Mouse (Mus musculus): Measurements from ENCODE around the gene Rpn2. TPM values are rescaled to one million over a fixed set of nuclear protein-coding genes. Genes with fewer than 3 reads are reported as not detected.

Gene Rpn2
- polyA plus RNA-seq, 1 experiment from 2014 or later, result 302 TPM

DNA sequence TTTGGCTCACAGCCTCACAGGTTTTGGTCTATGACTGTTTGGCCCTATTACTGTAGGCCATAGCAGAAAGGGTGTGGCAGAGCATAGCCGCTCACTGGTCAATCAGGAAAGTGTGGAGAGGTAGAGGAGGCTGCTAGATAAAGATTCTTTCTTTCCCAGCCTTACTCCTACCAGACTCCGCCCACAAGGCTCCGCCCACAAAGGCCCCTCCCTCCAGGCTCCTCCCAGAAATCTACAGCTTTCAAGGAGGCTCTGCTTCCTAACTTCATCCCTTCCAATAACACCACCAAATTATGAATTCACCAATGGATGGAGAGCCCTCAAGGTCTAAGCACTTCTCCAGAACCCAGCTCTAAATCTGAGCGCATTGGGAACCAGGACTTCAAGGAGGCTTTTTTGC lies 74.4 kb downstream of the Rpn2 start:
- Histone ChIP-seq H3K27ac (ENCODE audit: low read depth, low read length) (no peak overlapping the region), H3K4me1 (replicated peaks; ENCODE audit: control insufficient read depth, insufficient read depth, low read length) (no peaks in the 10 kb centered on the region), H3K27me3 (replicated peaks; ENCODE audit: control insufficient read depth, insufficient read depth, low read length) (no peaks in the 10 kb centered on the region), H3K4me2 (no peak overlapping the region), H3K4me3 (ENCODE audit: low read depth, low read length) (no peak overlapping the region), H3K9ac (ENCODE audit: low read depth, low read length) (no peak overlapping the region), H3K9me3 (ENCODE audit: control insufficient read depth, low read length) (no peaks in the 10 kb centered on the region), H3K36me3 (ENCODE audit: control insufficient read depth, insufficient read depth, low read length) (no peaks in the 10 kb centered on the region)
- WGBS, result 54% methylated on average over 4 of the region's 4 CpGs
- no peak for DNase-seq (ENCODE audit: low spot score)
- no peak for ATAC-seq (replicated peaks; ENCODE audit: low FRiP score)

DNA sequence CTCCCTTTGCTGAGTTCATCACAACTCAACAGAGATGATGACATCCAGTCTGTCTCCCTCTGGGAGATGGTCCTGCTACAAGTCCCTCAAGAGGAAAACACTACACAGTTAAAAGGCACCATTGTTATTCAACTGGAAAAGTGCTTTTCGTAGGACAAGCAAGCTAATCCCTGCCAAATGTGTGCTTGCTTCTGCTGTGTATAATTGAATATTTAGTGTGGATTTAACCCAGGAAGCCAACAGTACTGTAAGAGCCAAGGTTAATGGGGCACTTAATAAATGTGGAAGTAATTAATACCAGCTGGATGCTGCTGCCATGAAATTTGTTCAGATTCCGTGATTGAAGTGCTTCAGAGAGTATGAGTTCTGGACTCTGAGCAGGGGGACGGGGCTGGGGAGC lies 75.3 kb downstream of the Rpn2 start:
- WGBS, result 62% methylated on average over 3 of the region's 3 CpGs

DNA sequence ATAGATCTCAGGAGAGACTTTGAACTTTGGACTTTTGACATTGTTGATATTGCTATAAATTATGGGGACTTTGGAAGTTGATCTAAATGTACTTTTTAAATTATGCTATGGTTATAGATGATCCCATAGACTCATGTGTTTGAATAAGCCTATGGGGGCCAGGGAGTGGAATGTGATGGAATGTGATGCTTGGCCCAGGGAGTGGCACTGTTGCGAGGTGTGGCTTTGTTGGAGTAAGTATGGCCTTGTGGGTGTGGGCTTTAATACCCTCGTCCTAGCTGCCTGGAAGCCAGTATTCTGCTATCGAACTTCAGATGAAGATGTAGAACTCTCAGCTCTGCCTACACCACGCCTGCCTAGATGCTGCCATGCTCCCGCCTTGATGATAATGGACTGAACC lies 81.2 kb downstream of the Rpn2 start:
- H3K27me3 ChIP-seq (replicated peaks; ENCODE audit: control insufficient read depth, insufficient read depth, low read length), result no peaks in the 10 kb centered on the region
- DNase-seq (ENCODE audit: low spot score) (no peak), ATAC-seq (replicated peaks; ENCODE audit: low FRiP score) (no peak)
- H3K27ac ChIP-seq (ENCODE audit: low read depth, low read length), result no peak overlapping the region
- H3K9ac ChIP-seq (ENCODE audit: low read depth, low read length), result no peak overlapping the region
- H3K4me1 ChIP-seq (replicated peaks; ENCODE audit: control insufficient read depth, insufficient read depth, low read length), result no peaks in the 10 kb centered on the region
- WGBS, result 77% methylated on average over 5 of the region's 5 CpGs
- H3K4me2 ChIP-seq, result no peak overlapping the region
- H3K4me3 ChIP-seq (ENCODE audit: low read depth, low read length), result no peak overlapping the region
- H3K9me3 ChIP-seq (ENCODE audit: control insufficient read depth, low read length), result no peaks in the 10 kb centered on the region
- H3K36me3 ChIP-seq (ENCODE audit: control insufficient read depth, insufficient read depth, low read length), result no peaks in the 10 kb centered on the region

More for the DNA sequence above, 75.3 kb downstream of the Rpn2 start:
- Histone ChIP-seq H3K4me3 (ENCODE audit: low read depth, low read length) (no peak overlapping the region), H3K4me2 (no peak overlapping the region), H3K9ac (ENCODE audit: low read depth, low read length) (no peak overlapping the region), H3K27me3 (replicated peaks; ENCODE audit: control insufficient read depth, insufficient read depth, low read length) (no peaks in the 10 kb centered on the region), H3K4me1 (replicated peaks; ENCODE audit: control insufficient read depth, insufficient read depth, low read length) (no peaks in the 10 kb centered on the region), H3K27ac (ENCODE audit: low read depth, low read length) (no peak overlapping the region), H3K36me3 (ENCODE audit: control insufficient read depth, insufficient read depth, low read length) (no peaks in the 10 kb centered on the region), H3K9me3 (ENCODE audit: control insufficient read depth, low read length) (no peaks in the 10 kb centered on the region)
- DNase-seq (ENCODE audit: low spot score) (no peak), ATAC-seq (replicated peaks; ENCODE audit: low FRiP score) (no peak)

DNA sequence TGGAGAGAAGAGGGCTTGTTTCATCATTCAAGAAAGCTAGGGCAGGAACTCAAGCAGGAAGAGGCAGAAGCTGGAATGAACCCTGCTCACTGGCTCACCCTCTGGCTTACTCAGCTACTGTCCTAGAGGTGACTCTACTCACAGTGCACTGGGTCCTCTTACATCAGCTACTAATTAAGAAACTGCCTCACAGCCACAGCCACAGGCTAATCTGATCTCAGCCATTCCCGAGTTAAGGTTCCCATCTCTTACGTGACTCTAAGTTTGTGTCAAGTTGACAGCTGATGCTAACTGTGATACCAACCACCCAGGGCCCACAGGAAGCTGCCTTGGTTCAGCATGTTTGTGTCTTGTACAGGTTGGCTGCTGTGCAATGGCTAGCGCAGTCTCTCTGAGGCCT lies 84.2 kb downstream of the Rpn2 start:
- no peaks in the 10 kb centered on the region for H3K27me3 ChIP-seq (replicated peaks; ENCODE audit: control insufficient read depth, insufficient read depth, low read length)
- no peaks in the 10 kb centered on the region for H3K36me3 ChIP-seq (ENCODE audit: control insufficient read depth, insufficient read depth, low read length)
- DNase-seq (ENCODE audit: low spot score), result no peak
- WGBS, result 61% methylated on average over 3 of the region's 3 CpGs
- no peak overlapping the region for H3K27ac ChIP-seq (ENCODE audit: low read depth, low read length)
- ATAC-seq (replicated peaks; ENCODE audit: low FRiP score), result no peak
- H3K9ac ChIP-seq (ENCODE audit: low read depth, low read length), result no peak overlapping the region
- H3K4me3 ChIP-seq (ENCODE audit: low read depth, low read length), result no peak overlapping the region
- H3K4me2 ChIP-seq, result no peak overlapping the region
- H3K9me3 ChIP-seq (ENCODE audit: control insufficient read depth, low read length), result no peaks in the 10 kb centered on the region
- peaks cover 3% of the 10 kb centered on the region; the same call in 1 of the 2 replicates for H3K4me1 ChIP-seq (replicated peaks; ENCODE audit: control insufficient read depth, insufficient read depth, low read length)

DNA sequence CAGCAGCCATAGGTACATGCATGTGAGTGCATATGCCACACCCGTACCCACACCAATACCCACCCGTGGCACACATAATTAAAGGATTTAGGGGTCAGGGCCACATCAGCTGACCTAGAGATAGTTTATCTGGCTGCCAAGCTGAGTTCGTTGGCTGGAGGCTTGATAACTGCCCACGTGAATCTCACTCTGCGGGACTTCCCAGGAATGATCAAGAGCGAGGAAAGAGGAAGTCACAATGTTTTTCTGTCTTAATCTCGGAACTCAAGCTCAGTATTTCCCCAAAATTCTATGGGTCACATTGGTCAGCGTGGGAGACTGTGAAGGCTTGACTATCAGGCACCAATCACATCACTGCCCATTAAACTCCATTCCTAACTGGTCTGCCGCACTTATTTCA lies 87.9 kb downstream of the Rpn2 start:
- Histone ChIP-seq H3K36me3 (ENCODE audit: control insufficient read depth, insufficient read depth, low read length) (no peaks in the 10 kb centered on the region), H3K27ac (ENCODE audit: low read depth, low read length) (peak overlapping the region; percentile 92; the same call in 1 of the 2 replicates), H3K9me3 (ENCODE audit: control insufficient read depth, low read length) (no peaks in the 10 kb centered on the region), H3K4me2 (peak overlapping the region; percentile 69), H3K27me3 (replicated peaks; ENCODE audit: control insufficient read depth, insufficient read depth, low read length) (no peaks in the 10 kb centered on the region), H3K9ac (ENCODE audit: low read depth, low read length) (peak overlapping the region; percentile 87), H3K4me3 (ENCODE audit: low read depth, low read length) (peak overlapping the region; percentile 89), H3K4me1 (replicated peaks; ENCODE audit: control insufficient read depth, insufficient read depth, low read length) (peaks cover 3% of the 10 kb centered on the region; the same call in 1 of the 2 replicates)
- WGBS, result 49% methylated on average over 9 of the region's 9 CpGs
- no peak for ATAC-seq (replicated peaks; ENCODE audit: low FRiP score)
- no peak for DNase-seq (ENCODE audit: low spot score)

DNA sequence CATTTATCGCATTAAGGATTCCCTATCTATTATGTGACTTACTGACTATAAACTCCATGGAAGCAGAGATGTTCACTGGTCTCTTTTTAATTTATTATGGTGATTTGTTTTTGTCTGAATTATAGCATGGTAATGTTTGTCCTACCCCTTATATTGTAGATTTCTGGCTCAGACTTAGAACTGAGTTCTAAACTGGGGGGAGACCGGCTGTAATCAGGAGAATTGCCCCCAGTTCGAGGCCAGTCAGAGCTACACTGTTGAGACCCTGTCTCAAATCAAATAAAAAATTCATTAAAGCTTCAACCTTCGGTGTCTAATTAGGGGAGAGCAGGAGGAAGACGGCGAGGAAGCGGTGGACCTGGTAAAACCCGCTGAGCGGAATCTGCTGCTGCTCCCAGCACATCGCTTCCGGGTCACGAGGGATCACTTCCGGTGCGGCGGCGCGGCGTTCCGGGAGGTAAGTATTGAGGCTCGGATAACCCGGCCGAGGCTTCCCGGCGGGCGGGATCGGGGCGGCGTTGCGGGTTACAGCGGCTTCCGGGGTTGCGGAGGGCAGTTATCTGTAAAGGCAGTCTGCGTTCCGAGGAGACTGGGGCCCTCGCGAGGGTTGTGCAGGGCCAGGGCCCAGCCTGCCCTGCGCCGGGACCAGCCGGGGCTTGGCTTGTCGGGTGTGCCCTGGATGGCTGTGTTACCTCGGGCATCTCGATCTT lies 88.5 kb downstream of the Rpn2 start, which contains the start of gene Manbal:
Manbal (plus strand) TSS at position 411 of the 710 bp plus-strand sequence.
- peak; percentile 90 for ATAC-seq (replicated peaks; ENCODE audit: low FRiP score)
- H3K9ac ChIP-seq (ENCODE audit: low read depth, low read length), result peak within 1 kb of the TSS; percentile 87

DNA sequence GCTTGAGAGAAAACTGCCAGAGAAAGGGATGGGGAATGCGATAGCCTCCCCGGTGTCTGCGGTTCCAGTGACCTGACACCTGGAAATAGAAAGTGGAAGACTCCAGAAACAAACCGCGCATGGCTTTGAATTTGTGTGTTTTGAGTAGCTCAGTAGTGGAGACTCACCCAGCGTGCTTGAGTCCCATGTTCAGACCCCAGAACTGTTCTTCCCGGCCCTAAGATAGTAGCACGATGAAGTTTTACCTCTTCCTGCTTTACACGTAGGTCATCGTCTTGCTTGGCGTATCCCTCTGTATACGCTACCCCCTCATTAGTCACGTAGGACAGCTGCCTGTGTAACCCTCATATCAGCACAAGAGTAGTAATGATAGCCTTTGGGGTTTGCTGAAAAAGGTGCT lies 89.2 kb downstream of the Rpn2 start:
- DNase-seq (ENCODE audit: low spot score), result no peak
- Histone ChIP-seq H3K9ac (ENCODE audit: low read depth, low read length) (peak overlapping the region; percentile 87), H3K4me2 (peak overlapping the region; percentile 69), H3K4me1 (replicated peaks; ENCODE audit: control insufficient read depth, insufficient read depth, low read length) (peaks cover 3% of the 10 kb centered on the region; the same call in 1 of the 2 replicates), H3K4me3 (ENCODE audit: low read depth, low read length) (peak overlapping the region; percentile 89), H3K27ac (ENCODE audit: low read depth, low read length) (peak overlapping the region; percentile 92), H3K9me3 (ENCODE audit: control insufficient read depth, low read length) (no peaks in the 10 kb centered on the region), H3K27me3 (replicated peaks; ENCODE audit: control insufficient read depth, insufficient read depth, low read length) (no peaks in the 10 kb centered on the region), H3K36me3 (ENCODE audit: control insufficient read depth, insufficient read depth, low read length) (no peaks in the 10 kb centered on the region)
- 2% methylated on average over 13 of the region's 13 CpGs for WGBS
- peak; percentile 64 for ATAC-seq (replicated peaks; ENCODE audit: low FRiP score)

More for the DNA sequence above, 88.5 kb downstream of the Rpn2 start, which contains the start of gene Manbal:
- no peaks in the 10 kb centered on the region for H3K9me3 ChIP-seq (ENCODE audit: control insufficient read depth, low read length)
- H3K27me3 ChIP-seq (replicated peaks; ENCODE audit: control insufficient read depth, insufficient read depth, low read length), result no peaks in the 10 kb centered on the region
- H3K4me1 ChIP-seq (replicated peaks; ENCODE audit: control insufficient read depth, insufficient read depth, low read length), result peaks cover 3% of the 10 kb centered on the region; the same call in 1 of the 2 replicates
- WGBS, result 4% methylated on average over 42 of the region's 42 CpGs
- peak within 1 kb of the TSS; percentile 69 for H3K4me2 ChIP-seq
- DNase-seq (ENCODE audit: low spot score), result peak; percentile 98
- H3K4me3 ChIP-seq (ENCODE audit: low read depth, low read length), result peak within 1 kb of the TSS; percentile 89
- no peaks in the 10 kb centered on the region for H3K36me3 ChIP-seq (ENCODE audit: control insufficient read depth, insufficient read depth, low read length)
- H3K27ac ChIP-seq (ENCODE audit: low read depth, low read length), result peak within 1 kb of the TSS; percentile 92

DNA sequence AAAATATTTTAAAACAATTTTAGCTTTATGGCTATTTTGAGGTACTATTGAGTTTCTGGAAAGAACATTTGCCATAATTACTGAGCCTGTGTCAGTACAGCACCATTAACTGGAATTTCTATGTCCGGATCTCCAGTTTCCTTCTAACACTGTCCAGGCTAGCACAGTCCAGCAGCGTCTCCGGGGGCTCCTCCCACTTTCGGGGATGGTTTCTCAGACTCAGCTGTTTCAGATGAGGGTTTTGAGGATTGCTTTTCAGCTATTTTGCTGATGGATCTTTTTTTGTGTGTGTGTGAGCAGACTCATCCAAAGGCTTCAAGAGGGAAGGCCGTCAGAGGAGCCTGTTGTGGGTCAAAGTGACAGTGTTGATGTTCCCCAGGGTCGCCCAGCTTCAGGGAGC lies 92.9 kb downstream of the Rpn2 start:
- Histone ChIP-seq H3K27ac (ENCODE audit: low read depth, low read length) (no peak overlapping the region), H3K9ac (ENCODE audit: low read depth, low read length) (no peak overlapping the region), H3K9me3 (ENCODE audit: control insufficient read depth, low read length) (no peaks in the 10 kb centered on the region), H3K4me1 (replicated peaks; ENCODE audit: control insufficient read depth, insufficient read depth, low read length) (peaks cover 6% of the 10 kb centered on the region; the same call in 1 of the 2 replicates), H3K4me2 (no peak overlapping the region), H3K36me3 (ENCODE audit: control insufficient read depth, insufficient read depth, low read length) (no peaks in the 10 kb centered on the region), H3K27me3 (replicated peaks; ENCODE audit: control insufficient read depth, insufficient read depth, low read length) (no peaks in the 10 kb centered on the region), H3K4me3 (ENCODE audit: low read depth, low read length) (no peak overlapping the region)
- WGBS, result 65% methylated on average over 6 of the region's 6 CpGs
- ATAC-seq (replicated peaks; ENCODE audit: low FRiP score), result no peak
- DNase-seq (ENCODE audit: low spot score), result no peak

DNA sequence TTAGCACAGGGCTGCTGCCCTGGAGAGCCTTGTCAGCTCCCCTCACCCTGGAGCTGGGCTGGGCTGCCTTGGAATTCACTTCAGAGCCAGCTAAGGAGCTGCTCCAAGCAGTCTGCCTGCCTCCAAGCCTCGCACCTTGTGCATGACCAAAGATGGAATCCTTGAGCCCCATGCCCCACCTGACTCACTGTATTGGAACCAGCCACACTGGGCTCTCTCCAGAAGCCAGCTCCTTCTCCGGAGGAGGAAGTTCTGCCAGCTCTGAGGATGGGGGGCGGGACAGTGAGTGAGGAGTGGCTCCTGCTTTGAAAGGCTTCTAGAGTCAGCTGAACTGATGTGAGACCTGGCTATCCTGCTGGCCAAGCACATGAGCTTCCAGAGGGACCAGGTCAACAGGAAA lies 94.9 kb downstream of the Rpn2 start:
- no peak for DNase-seq (ENCODE audit: low spot score)
- peaks cover 2% of the 10 kb centered on the region; the same call in 1 of the 2 replicates for H3K4me1 ChIP-seq (replicated peaks; ENCODE audit: control insufficient read depth, insufficient read depth, low read length)
- H3K4me3 ChIP-seq (ENCODE audit: low read depth, low read length), result no peak overlapping the region
- no peak overlapping the region for H3K9ac ChIP-seq (ENCODE audit: low read depth, low read length)
- no peak overlapping the region for H3K27ac ChIP-seq (ENCODE audit: low read depth, low read length)
- no peak for ATAC-seq (replicated peaks; ENCODE audit: low FRiP score)
- no peaks in the 10 kb centered on the region for H3K9me3 ChIP-seq (ENCODE audit: control insufficient read depth, low read length)
- 68% methylated on average over 3 of the region's 3 CpGs for WGBS
- no peaks in the 10 kb centered on the region for H3K27me3 ChIP-seq (replicated peaks; ENCODE audit: control insufficient read depth, insufficient read depth, low read length)
- no peaks in the 10 kb centered on the region for H3K36me3 ChIP-seq (ENCODE audit: control insufficient read depth, insufficient read depth, low read length)
- no peak overlapping the region for H3K4me2 ChIP-seq
